Mouse (Mus musculus) layer of hippocampus, postnatal 14 days (tissue): ENCODE results near the gene Tsacc. TPM values are rescaled to one million over a fixed set of nuclear protein-coding genes. Genes with fewer than 3 reads are reported as not detected.
"Not testable (repeated sequence)": the region's sequence is repeated elsewhere in the genome, so short reads cannot be mapped to it uniquely, and the experiment has no call there.

ENCODE experiments used
- DNase-seq, 2 experiments: peaks; one replicate each; pipeline ENCODE4 v3.0.0; 2021 to 2022; ENCODE audit warnings: low spot score in 2 of 2, mixed read lengths in 1 of 2
- long read RNA-seq, 2 experiments: library from polyadenylated mRNA; stranded (forward); transcript quantifications; one replicate each; pipeline ENCODE4 v2.0.0; 2021
- total RNA-seq, 2 experiments: library from RNA; stranded (reverse); gene quantifications; 2 replicates each; pipeline ENCODE4 v1.2.3; 2021

The Tsacc gene
- total RNA-seq = 1 to 10 TPM; 4.0 to 5.3 TPM
- long read RNA-seq, experiment 1, partial matches to known transcripts = 0 of 2 reads
- long read RNA-seq, experiment 1, other reads (novel, unspliced or antisense) = 2 of 2 reads
- long read RNA-seq, experiment 2, partial matches to known transcripts = 0 of 5 reads
- long read RNA-seq, experiment 2, other reads (novel, unspliced or antisense) = 5 of 5 reads

- peak; percentile 94 to 98 for DNase-seq
Measured at GRCm38 (mm10) chr3:88296561-88297318, at the start of gene Tsacc, which contains the start of gene Cct3. Gene Tsacc, minus strand, starts transcription at chr3:88296999. Gene Cct3, plus strand, starts transcription at chr3:88297116.

GRCm38 (mm10) chr3:88339006-88339405 is 42.2 kb upstream of the Tsacc start:
- no peak for DNase-seq

GRCm38 (mm10) chr3:88338316-88338715 is 41.5 kb upstream of the Tsacc start:
- DNase-seq = no peak

DNA sequence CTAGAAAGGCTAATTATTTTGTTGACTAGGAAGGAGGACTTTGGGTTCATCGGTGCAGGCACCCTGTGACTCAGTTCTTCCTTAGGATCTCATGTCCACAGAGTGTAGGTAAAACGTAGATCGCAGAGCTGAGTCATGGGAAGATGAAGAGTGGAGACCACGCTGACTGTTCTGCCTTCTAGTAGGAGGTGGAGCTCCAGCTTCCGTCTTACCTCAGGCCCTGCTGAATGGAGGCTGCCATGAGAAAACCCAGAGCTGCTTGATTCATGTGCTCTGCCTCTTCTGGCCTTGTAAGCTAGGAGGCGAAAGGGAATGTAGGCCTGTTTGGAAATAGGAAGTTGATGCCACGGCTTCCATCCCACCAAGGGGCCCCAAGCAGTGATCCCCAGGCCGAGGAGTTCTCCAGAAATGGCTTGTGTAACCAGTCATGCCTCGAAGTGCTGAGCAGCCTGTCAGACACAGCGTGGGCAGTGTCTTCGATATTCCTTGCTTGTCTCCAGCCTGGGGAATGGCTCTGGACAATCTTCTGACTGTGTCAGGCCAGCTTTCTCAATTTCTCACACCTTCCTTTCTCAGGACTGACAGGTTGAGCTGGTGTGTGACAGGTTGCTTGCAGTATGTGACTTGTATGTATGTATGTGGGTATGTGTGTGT is 40.7 kb upstream of the Tsacc start:
- DNase-seq = no peak

DNA sequence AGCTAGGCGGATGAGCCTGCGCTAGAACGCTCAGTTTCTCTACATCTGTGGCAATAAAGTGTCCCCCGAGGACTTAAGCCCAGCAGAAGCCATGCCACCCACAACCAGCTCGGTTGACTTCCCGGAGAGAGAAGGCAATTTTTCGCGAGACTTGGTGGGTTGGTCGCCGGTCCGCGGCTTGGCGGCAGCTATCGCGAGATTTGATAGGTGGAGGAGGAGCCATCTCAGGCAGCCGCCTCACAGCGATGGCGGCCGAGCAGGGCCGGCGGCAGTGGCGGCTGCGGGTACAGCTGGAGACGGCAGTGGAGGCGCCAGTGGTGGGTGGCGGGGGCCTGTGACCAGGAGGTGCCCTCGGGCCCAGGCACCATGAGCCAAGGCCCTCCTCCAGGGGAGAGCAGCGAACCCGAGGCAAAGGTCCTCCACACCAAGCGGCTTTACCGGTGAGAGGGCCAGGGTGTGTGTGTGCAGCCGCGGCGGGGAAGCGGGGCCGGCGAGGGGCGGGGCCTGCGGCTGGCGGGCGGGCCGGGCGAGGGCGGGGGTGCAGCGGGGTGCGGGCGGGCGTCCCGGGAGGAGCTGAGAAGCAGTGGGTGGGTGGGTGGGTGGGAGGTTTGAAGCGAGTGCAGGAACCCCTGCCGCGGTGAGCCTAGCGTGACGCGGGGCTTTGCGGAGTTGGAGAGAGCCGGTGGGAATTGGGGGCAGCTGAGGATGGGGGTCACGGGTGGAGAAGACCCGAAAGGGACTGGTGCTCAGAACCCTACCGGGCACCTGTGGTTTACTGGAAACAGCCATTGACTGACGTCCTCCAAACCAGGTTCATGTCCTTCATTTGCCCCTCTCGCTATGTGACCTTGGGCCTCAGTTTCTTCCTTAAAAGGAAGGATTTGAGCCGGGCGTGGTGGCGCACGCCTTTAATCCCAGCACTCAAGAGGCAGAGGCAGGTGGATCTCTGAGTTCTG is 39.5 kb upstream of the Tsacc start, which contains the start of the genes Tmem79 and Smg5:
Tmem79 (minus strand) TSS at position 91 of the 956 bp plus-strand sequence.
Smg5 (plus strand) TSS at position 203 of the 956 bp plus-strand sequence.
- DNase-seq = peak; percentile 96 to 97

GRCm38 (mm10) chr3:88335436-88336053 is 38.7 kb upstream of the Tsacc start:
- no peak for DNase-seq

- DNase-seq = no peak
Measured at GRCm38 (mm10) chr3:88334902-88335435, 38.2 kb upstream of the Tsacc start.

- DNase-seq = no peak
Measured at GRCm38 (mm10) chr3:88334029-88334658, 37.3 kb upstream of the Tsacc start.

GRCm38 (mm10) chr3:88331282-88331681 is 34.5 kb upstream of the Tsacc start:
- no peak for DNase-seq

DNA sequence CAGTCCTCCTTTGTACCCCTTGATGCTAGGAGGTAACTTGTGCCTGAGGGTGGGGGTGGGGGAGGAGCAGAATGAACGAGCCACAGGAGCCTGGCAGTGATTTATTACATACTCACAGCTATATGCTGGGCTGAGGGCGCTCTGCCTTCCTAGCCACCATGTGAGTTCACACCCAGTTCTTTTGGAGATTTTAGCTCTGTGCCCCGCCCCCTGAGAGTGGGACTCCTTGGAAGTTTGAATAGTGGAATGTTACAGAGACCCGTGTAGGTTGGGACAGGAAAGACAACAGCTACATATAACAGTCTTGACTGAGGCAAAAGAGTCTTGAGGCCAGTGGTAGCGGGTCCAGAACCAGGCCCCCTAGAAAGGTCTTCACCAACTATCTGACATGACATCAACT is 32.2 kb upstream of the Tsacc start:
- DNase-seq = no peak

GRCm38 (mm10) chr3:88324951-88325405 is 28.2 kb upstream of the Tsacc start, which contains the start of gene Glmp:
Gene Glmp, plus strand, starts transcription at chr3:88325023.
- DNase-seq = peak; percentile 50 to 70

DNA sequence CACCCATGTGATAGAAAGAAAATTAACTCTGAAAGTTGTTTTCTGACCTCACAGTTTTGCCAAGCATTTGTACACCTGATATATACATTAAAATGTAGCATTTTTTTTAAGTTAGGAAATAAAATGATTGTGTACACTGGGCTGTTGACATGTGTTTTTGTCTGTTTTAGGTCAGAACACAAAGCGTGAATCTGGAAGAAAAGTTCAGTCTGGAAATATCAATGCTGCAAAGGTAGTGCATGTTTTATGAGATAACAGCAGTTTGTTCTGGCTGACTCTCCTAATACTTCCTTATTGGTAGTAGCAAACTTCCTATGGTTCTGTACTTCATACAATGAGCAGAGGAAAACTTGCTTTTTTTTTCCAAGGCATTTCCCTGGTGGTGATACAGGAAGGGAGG is 2.4 kb upstream of the Tsacc start:
- DNase-seq = no peak

DNA sequence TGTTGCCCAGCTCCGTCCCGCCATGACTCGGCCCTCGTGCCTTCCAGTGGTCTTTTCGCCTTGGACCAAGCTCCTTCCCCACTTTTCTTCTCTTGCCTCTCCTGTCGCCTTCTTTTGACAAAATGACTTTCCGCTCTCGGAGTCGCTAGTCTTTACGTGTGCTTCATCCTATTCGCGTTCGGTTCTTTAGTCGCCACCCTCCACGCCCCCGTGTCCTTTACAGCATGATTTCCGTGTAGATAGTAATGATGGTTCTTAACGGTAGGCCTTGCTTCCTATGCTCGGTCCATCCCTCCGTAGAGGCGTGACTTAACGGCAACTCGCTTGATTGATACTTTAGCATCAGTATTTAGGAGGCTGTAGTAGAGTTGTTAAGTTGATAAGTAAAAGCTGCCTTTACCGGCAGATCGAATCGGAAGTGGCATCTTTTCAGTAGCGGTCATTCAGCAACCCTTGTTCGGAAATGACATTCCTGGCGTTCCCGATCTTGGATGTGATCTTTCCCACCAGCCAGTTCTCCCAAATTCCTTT is 587 bp upstream of the Tsacc start:
- DNase-seq = peak in 1 of 2 experiments; percentile 56

DNA sequence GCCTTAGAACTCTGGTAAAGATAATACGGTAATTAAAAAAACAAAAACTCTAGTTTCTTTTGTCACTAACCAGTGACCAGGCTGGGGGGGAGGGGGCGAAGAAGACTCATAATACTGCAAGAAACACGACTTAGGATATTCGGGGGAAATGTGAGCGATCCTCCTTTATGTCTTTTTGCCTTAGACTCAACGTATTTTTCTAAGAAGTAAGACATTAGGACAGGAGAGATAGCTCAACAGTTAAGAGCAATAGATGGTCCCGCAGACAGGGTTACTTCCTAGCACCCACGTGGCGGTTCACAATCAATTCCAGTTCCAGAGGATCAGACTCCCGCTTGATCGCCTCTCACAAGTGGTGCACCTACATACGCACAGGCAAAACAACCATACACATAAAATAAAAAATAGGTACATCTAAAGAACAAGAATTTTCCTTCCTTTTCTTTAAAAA is 664 bp downstream of the Tsacc start:
- DNase-seq = no peak

DNA sequence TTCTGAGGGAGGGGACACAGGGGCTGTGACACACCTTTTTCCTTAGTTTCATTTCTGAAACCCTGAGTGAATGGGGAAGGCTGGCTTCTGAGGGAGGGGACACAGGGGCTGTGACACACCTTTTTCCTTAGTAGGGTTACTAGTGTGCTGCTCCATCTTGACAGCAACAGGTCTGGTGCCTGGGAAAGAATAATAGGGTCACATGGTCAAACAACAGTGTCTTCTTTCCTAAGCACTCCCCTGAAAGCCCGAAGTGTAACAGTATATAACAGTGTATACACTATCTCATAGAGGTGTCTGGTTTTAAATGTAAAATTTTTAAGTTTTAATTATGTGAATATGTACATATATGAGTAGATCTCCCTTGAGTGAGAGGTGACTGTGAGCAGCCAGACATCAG is 1.5 kb downstream of the Tsacc start:
- not testable (repeated sequence) for DNase-seq

GRCm38 (mm10) chr3:88291970-88292369 is 4.8 kb downstream of the Tsacc start:
- no peak for DNase-seq

DNA sequence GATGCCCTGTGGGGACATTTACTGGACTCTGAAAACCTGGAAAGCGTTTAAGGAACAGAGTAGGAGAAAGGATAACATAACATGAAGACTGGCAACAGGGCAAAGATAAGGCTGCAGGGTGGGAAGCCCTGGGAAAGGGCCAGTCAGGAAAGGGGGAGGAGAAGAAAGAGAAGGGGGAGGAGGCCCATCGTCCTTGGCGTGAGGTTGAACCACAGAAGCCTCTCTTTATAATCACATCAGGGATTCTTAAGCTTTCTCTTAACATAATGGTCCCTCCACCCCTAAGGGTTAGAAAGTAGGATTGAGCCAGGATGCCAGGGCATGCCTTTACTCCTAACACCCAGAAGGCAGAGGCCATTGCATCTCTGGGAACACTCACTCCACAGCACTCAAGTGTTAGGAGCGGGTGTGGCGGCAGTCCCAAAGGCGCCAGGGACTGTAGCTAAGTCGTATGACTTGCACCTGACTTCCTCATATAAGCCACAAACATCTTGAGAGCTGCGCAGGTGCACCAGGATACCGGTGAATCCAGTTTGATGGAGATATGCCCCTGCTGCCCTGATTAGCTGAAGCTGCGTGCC is 8.6 kb downstream of the Tsacc start:
- not testable (repeated sequence) for DNase-seq

GRCm38 (mm10) chr3:88287110-88287509 is 9.7 kb downstream of the Tsacc start, which contains the start of gene Gm38392:
Gene Gm38392, minus strand, starts transcription at chr3:88287210.
- no peak for DNase-seq

DNA sequence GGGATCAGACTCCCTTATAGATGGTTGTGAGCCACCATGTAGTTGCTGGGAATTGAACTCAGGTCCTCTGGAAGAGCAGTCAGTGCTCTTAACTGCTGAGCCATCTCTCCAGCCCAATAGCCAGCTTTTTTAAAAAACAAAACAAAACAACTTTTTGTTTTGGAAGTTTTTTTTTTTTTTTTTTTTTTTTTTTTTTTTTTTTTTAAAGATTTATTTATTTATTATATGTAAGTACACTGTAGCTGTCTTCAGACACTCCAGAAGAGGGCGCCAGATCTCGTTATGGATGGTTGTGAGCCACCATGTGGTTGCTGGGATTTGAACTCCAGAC is 11.3 kb downstream of the Tsacc start:
- DNase-seq = not testable (repeated sequence)
